Mouse (Mus musculus): ENCODE results near the gene Asb7.

GRCm38 (mm10) chr7:66653596-66653995, 35.8 kb downstream of the Asb7 start:
- no peak for TF ChIP-seq CTCF (IDR thresholded peaks at IDR 0.05; ENCODE audit: extremely low read depth, insufficient read depth, insufficient read length, insufficient replicate concordance)
- no peak for TF ChIP-seq POLR2A (IDR thresholded peaks at IDR 0.05; ENCODE audit: low read depth, low read length)

Measured in spleen, adult 2 months (tissue).